Mouse (Mus musculus): ENCODE results near the gene Dtwd1. TPM values are rescaled to one million over a fixed set of nuclear protein-coding genes. Genes with fewer than 3 reads are reported as not detected.
"Not testable (repeated sequence)": the region's sequence is repeated elsewhere in the genome, so short reads cannot be mapped to it uniquely, and the experiment has no call there.

The Dtwd1 gene
- 1 to 10 TPM; 4.1 to 5.4 TPM for total RNA-seq (2021)
- long read RNA-seq, experiment 1, partial matches to known transcripts, result 4 of 8 reads
- long read RNA-seq, experiment 1, other reads (novel, unspliced or antisense), result 2 of 8 reads
- long read RNA-seq, experiment 2, partial matches to known transcripts, result 6 of 13 reads
- long read RNA-seq, experiment 2, other reads (novel, unspliced or antisense), result 4 of 13 reads

- intact Hi-C loops (cut with DNase I; ENCODE audit: low total_unique reads), result no loop called here
- DNase-seq, result peak; percentile 99
Observed at GRCm38 (mm10) chr2:126151855-126152571, at the start of gene Dtwd1, which contains the start of gene Fam227b. Gene Dtwd1, plus strand, starts transcription at chr2:126152141. Gene Fam227b, minus strand, starts transcription at chr2:126152004.

GRCm38 (mm10) chr2:126147723-126148122 is 4.2 kb upstream of the Dtwd1 start:
- intact Hi-C loops (cut with DNase I; ENCODE audit: low total_unique reads), result no loop called here
- DNase-seq, result no peak

- intact Hi-C loops (cut with DNase I; ENCODE audit: low total_unique reads), result no loop called here
- no peak for DNase-seq
Observed at GRCm38 (mm10) chr2:126165277-126166018, 13.5 kb downstream of the Dtwd1 start.

DNA sequence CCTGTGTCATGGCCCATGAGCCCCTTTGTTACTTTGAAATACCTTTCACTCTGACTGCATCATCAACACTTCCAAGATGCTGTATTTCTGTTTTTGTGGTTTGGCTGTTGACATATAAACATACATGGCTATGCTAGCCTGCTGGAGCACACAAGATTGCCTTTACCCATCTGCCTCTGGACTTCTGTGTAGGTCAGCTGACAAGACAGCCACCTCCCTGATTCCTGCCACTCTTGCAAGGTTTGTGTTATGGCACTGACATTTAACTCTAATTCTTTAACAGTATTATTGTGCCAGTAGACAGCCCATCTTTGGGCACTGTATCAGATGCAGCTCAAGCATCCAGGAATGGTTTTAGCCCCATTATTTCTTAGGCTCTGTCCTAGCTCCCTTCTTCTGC is 14.4 kb downstream of the Dtwd1 start:
- intact Hi-C loops (cut with DNase I; ENCODE audit: low total_unique reads), result no loop called here
- DNase-seq, result no peak

- intact Hi-C loops (cut with DNase I; ENCODE audit: low total_unique reads), result no loop called here
- DNase-seq, result no peak
Observed at GRCm38 (mm10) chr2:126166848-126167617, 15.1 kb downstream of the Dtwd1 start.

DNA sequence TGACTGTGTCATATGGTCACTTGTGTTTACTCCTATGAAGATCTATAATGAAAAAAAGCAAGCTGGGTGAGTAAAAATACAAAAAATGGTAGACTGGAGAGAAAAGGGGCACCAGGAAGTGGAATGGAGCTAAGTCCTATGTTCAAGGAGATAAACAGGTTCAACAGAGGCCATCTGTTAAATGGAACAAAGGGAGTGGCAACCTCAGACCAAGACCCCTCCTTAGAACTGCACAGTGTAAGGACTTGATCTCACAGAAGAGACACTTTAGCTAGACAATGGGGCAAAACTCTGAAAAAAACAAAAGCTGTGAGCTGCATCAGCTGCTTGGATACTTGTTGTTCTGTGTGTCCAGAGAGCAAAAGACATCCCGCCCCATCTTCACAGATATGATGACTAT is 19.5 kb downstream of the Dtwd1 start:
- intact Hi-C loops (cut with DNase I; ENCODE audit: low total_unique reads), result no loop called here
- no peak for DNase-seq

GRCm38 (mm10) chr2:126191306-126191705 is 39.4 kb downstream of the Dtwd1 start:
- intact Hi-C loops (cut with DNase I; ENCODE audit: low total_unique reads), result no loop called here
- no peak for DNase-seq

DNA sequence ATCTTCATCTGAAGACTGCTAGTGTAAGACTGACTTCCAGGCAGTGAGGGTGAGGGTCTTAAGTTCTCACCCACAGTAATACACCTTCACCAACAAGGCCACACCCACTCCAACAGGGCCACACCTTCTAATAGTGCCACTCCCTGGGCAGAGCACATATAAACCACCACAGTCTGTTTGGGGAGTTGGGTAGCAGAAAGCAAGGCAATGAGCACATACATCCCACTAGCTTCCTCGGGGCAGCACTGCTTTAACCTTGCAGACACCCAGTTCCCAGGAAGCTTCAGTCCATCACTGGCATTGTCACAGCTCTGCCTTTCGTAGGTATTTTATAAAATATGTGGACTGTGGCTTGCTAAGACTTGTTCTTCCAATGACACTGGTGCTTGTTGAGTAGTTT is 40.2 kb downstream of the Dtwd1 start:
- intact Hi-C loops (cut with DNase I; ENCODE audit: low total_unique reads), result no loop called here
- DNase-seq, result no peak

- no peak for DNase-seq
- intact Hi-C loops (cut with DNase I; ENCODE audit: low total_unique reads), result no loop called here
Observed at GRCm38 (mm10) chr2:126195631-126196356, 43.9 kb downstream of the Dtwd1 start.

DNA sequence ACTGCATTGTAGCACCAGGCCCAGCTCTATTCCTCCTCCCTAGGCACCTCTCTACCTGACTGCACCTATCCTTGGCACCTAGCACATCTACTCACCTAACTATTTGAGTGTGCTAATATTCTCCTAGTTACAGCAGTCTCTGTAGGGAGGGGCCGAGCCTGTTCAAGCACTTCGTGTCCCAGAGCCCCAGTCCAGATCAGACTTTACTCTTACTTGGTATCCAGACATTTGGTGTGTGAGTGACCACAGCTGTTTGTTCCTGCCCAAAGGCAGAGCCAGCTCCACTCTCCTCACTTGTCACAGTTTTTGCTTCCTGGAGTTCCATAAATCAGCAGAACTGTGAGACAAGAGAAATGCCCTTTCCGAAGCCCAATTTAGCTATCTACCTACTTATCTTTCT is 47.0 kb downstream of the Dtwd1 start:
- intact Hi-C loops (cut with DNase I; ENCODE audit: low total_unique reads), result no loop called here
- DNase-seq, result no peak

DNA sequence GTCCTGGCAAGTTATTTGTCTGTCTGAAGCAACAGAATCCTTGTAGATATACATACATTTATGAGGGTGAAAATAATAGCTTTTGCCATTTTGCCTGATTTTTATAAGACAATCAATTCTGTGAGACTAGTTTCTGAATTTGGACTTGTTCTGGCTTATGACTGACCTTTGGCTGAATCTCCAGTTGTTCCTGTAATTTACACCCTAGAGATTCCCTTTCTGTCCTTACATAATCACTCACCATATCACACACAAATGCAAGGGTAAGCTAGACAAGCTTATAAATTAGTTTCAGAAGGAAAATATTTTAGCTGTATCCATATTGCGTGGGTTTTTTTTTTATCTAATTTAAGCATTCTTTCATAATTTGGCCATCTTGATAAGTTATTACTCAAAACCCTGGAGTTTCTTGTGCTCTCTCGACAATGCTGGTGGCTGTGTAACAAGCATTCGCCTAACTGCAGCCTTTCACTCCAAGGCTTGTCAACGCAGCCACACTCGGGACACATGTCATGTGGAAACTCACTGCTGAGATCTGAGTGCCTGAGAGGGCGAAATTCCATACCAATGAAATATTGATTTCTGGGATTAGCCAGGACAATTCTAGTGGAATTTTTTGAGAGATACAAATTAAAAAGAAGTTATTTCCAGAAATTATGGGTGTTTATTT is 59.2 kb downstream of the Dtwd1 start:
- intact Hi-C loops (cut with DNase I; ENCODE audit: low total_unique reads), result no loop called here
- DNase-seq, result no peak

DNA sequence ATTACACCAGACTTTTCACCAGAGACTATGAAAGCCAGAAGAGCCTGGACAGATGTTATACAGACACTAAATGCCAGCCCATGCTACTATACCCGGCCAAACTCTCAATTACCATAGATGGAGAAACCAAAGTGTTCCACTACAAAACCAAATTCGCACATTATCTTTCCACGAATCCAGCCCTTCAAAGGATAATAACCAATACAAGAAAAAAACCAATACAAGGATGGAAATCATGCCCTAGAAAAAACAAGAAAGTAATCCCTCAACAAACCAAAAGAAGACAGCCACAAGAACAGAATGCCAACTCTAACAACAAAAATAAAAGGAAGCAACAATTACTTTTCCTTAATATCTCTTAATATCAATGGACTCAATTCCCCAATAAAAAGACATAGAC is 62.9 kb downstream of the Dtwd1 start, which contains the start of gene Gm17555:
Gene Gm17555 (plus strand): TSS at position 301 of the 400 bp plus-strand sequence.
- DNase-seq; intact Hi-C loops (cut with DNase I; ENCODE audit: low total_unique reads): not testable (repeated sequence)

Other genes with a start within 250 kb of the Dtwd1 start
- gene Fgf7, start 117.5 kb upstream of the Dtwd1 start, total RNA-seq (2021), result 1 to 10 TPM; 2.7 to 4.4 TPM
- gene Fam227b, start 137 bp upstream of the Dtwd1 start, total RNA-seq (2021), result not detected
- gene Gm17555, start 63.0 kb downstream of the Dtwd1 start, total RNA-seq (2021), result not detected

All from gastrocnemius, postnatal 14 days (tissue).